In the genomic region with DNA sequence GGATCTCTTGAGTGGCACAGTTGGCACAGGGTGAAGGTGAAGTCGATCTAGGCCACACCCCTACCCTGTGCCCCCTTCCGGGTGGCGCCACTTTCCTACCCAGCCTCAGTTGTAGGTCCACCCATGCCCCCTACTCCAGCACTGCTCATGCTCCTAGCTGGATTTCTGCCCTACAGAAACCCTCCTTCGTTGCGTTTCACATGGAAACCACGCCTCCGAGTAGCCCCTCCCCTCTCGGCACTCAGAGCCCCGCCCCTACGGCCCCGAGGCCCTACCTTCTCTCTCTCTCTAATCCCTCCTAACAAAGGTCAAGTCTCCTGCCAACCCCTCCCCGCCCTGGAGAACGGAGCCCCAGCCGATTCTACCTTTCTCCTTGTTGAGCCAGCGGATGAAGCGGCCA, we compare ENCODE assay signal across 8 mouse cellular contexts. TPM values are rescaled to one million over a fixed set of nuclear protein-coding genes. Genes with fewer than 3 reads are reported as not detected.
A peak's percentile ranks its signal among the peaks of the same experiment; 100 is the strongest.
DNase-seq lines count a peak whose midpoint lies in the region; ATAC-seq and TF ChIP-seq lines count a peak whose summit lies in the region.

No protein-coding gene starts in this region.

- no peak for ATAC-seq in hindbrain, embryonic 13.5 days (ENCODE audit: low FRiP score)
- no peak for ATAC-seq in midbrain, postnatal 0 days (ENCODE audit: low FRiP score)
- ATAC-seq in monocyte, adult 5-6 weeks (replicated peaks; ENCODE audit: insufficient number of reproducible peaks, low FRiP score, low TSS enrichment, poor library complexity, severe bottlenecking), result no peak

- 4% methylated on average over 16 of the region's 16 CpGs for WGBS in hindbrain, embryonic 13.5 days
- 7% methylated on average over 16 of the region's 16 CpGs for WGBS in midbrain, postnatal 0 days

- no peak for TF ChIP-seq CTCF in midbrain, postnatal 0 days (IDR thresholded peaks at IDR 0.05)

- H3K27me3 ChIP-seq in hindbrain, embryonic 13.5 days, result peaks cover 14% of the 10 kb centered on the region
- H3K27me3 ChIP-seq in midbrain, postnatal 0 days (ENCODE audit: insufficient read depth, low read length), result no peaks in the 10 kb centered on the region

- peak overlapping the region; percentile 48 for H3K4me2 ChIP-seq in hindbrain, embryonic 13.5 days
- peak overlapping the region; percentile 44 for H3K4me2 ChIP-seq in midbrain, postnatal 0 days (ENCODE audit: low read depth, low read length, poor library complexity, severe bottlenecking)

- peak; percentile 42 to 44 for DNase-seq in B cell, adult 2 months
- peak; percentile 60 to 74 for DNase-seq in adrenal gland, postnatal 36 days
- DNase-seq in liver, result peak; percentile 53
- no peak for DNase-seq in midbrain, postnatal 0 days (ENCODE audit: low spot score)
- DNase-seq in ovary, postnatal 14 days (ENCODE audit: low spot score), result no peak
- DNase-seq in layer of hippocampus, postnatal 10 days (ENCODE audit: low spot score in 2 of 2), result no peak

- 0 out of 2 replicates have a peak overlapping the region, but pooled peaks have one; percentile 24 for H3K9ac ChIP-seq in hindbrain, embryonic 13.5 days
- 0 out of 2 replicates have a peak overlapping the region, but pooled peaks have one; percentile 29 for H3K9ac ChIP-seq in midbrain, postnatal 0 days (replicated peaks; ENCODE audit: low read length, poor library complexity, severe bottlenecking)

- no peaks in the 10 kb centered on the region for H3K36me3 ChIP-seq in hindbrain, embryonic 13.5 days
- H3K36me3 ChIP-seq in midbrain, postnatal 0 days (ENCODE audit: insufficient read depth, low read length), result no peaks in the 10 kb centered on the region

- peak overlapping the region; percentile 19 for H3K4me3 ChIP-seq in hindbrain, embryonic 13.5 days
- peak overlapping the region; percentile 28 for H3K4me3 ChIP-seq in midbrain, postnatal 0 days (ENCODE audit: low read depth, low read length)

- no peak overlapping the region for H3K27ac ChIP-seq in hindbrain, embryonic 13.5 days
- no peak overlapping the region for H3K27ac ChIP-seq in midbrain, postnatal 0 days (ENCODE audit: low read depth, low read length)

- H3K9me3 ChIP-seq in hindbrain, embryonic 13.5 days, result no peaks in the 10 kb centered on the region
- H3K9me3 ChIP-seq in midbrain, postnatal 0 days (ENCODE audit: low read length), result no peaks in the 10 kb centered on the region

- H3K4me1 ChIP-seq in hindbrain, embryonic 13.5 days (replicated peaks), result peaks cover 19% of the 10 kb centered on the region
- peaks cover 9% of the 10 kb centered on the region; the same call in 1 of the 2 replicates for H3K4me1 ChIP-seq in midbrain, postnatal 0 days (ENCODE audit: insufficient read depth, low read length)

RNA-seq across cellular contexts. Expression of gene Spdef, which starts 12.0 kb away (rescaled TPM):
- total RNA-seq in adrenal gland, postnatal 36 days (2021), result under 1 TPM in 1 of 2 experiments, not detected in 1; 0.16 TPM
- 0.60 TPM in 2 replicates for polyA plus RNA-seq in hindbrain, embryonic 13.5 days (2015; fragmentation: Nextera tagmentation; extraction: Ambion mirVana)
- total RNA-seq in midbrain, postnatal 0 days (2014; rRNA removed), result 3.7 and 4.0 TPM in 2 replicates
- 3.9 and 4.7 TPM in 2 replicates for polyA plus RNA-seq in midbrain, postnatal 0 days (2015; fragmentation: Nextera tagmentation; extraction: Ambion mirVana)
- 1 to 10 TPM; 1.1 to 1.3 TPM for total RNA-seq in layer of hippocampus, postnatal 10 days (2021)
- not detected in 3 replicates for total RNA-seq in monocyte, adult 5-6 weeks (2017)

Comparison
In these comparisons a context has a peak if more than half of its experiments do, and no peak if none do; other contexts are left out.
1. DNase-seq: peak in B cell, adult 2 months (2 of 2), adrenal gland, postnatal 36 days (2 of 2) and liver (single experiment); none in midbrain, postnatal 0 days (single experiment), ovary, postnatal 14 days (single experiment) and layer of hippocampus, postnatal 10 days (0 of 2).